Mouse (Mus musculus): Measurements from ENCODE around the gene Gm11444. TPM values are rescaled to one million over a fixed set of nuclear protein-coding genes. Genes with fewer than 3 reads are reported as not detected.

The Gm11444 gene
- polyA plus RNA-seq, 1 experiment from 2014 or later, result not detected

DNA sequence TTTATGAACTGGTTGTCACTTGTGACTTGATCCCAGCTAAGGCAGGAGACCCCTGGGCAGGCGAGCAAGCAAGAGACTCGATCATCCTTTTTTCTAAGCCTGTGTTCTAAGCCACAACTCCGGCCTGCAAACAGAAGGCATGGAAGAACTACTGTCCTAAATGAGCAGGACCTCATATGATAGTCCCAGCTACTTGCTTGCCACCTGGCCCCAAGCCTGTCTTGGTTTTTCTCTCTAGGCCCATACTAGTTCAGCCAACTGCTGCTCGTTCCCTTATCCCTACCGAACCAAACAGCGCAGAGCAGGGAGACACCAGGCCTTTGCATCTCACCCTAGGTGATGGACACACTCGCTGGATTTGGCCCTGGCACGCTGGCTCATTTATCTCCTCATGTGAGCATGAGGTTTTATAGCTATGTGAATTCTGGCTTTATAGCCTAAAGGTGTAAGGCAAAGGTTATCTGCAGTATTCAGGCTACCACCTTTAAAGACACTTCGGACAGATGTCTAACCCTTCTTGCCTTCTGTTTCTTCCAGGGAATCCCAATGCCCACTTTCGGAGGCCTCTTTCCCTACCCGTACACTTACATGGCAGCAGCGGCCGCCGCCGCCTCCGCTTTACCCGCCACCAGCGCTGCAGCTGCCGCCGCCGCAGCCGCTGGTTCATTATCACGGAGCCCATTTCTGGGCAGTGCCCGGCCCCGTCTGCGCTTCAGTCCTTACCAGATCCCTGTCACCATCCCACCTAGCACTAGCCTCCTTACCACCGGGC, 9.9 kb downstream of the Gm11444 start:
- 28% methylated on average over 27 of the region's 27 CpGs for WGBS
- Histone ChIP-seq H3K4me2 (peak overlapping the region; percentile 88), H3K27ac (replicated peaks) (0 out of 2 replicates have a peak overlapping the region, but pooled peaks have one; percentile 20), H3K9me3 (no peaks in the 10 kb centered on the region), H3K27me3 (replicated peaks) (peaks cover 82% of the 10 kb centered on the region), H3K9ac (peak overlapping the region; percentile 90), H3K4me3 (peak overlapping the region; percentile 73), H3K4me1 (peaks cover 59% of the 10 kb centered on the region), H3K36me3 (no peaks in the 10 kb centered on the region)
- no peak for ATAC-seq (ENCODE audit: extremely low read depth, insufficient number of reproducible peaks, low FRiP score, low TSS enrichment)

DNA sequence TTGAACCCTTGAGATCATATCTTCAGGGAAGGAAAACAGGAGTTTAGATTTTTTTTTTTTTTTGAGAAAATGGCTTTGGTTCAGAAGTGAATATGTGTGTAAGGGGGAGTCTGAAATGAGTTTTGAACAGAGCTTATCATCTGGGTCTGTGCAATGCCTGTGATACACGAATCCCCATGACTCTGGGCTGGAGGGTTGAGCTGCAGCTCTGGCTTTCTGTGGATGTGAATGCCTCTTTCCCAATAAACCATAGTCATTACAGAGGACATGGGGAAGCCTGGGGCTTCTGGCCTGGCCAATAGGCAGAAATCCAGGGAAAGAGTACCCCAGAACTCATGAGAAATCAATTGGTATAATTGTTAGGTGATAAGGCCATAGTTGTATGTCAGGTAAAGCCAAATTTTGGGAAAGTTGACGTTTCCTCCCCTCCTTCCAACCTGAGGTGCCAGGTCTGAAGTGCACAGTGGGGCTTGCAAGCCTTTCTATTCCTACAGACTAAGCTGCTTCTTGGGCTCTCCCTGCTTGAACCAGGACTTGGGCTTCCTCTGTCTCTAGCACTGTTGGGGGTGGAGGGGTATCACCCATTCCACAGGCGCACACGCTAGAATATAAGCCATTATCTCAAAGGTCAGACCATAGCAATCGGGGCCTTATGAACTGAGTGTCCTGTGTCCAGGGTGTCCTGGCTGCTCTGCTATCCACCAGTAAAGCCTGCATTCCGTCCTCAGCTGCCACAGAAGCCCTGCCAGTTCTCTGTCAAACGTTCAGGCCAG, 10.7 kb downstream of the Gm11444 start:
- H3K27me3 ChIP-seq (replicated peaks), result peaks cover 85% of the 10 kb centered on the region
- 0 out of 2 replicates have a peak overlapping the region, but pooled peaks have one; percentile 20 for H3K27ac ChIP-seq (replicated peaks)
- peaks cover 55% of the 10 kb centered on the region for H3K4me1 ChIP-seq
- H3K36me3 ChIP-seq, result no peaks in the 10 kb centered on the region
- peak overlapping the region; percentile 90 for H3K9ac ChIP-seq
- peak overlapping the region; percentile 88 for H3K4me2 ChIP-seq
- 27% methylated on average over 7 of the region's 7 CpGs for WGBS
- peak overlapping the region; percentile 73 for H3K4me3 ChIP-seq
- no peak for ATAC-seq (ENCODE audit: extremely low read depth, insufficient number of reproducible peaks, low FRiP score, low TSS enrichment)
- no peaks in the 10 kb centered on the region for H3K9me3 ChIP-seq

DNA sequence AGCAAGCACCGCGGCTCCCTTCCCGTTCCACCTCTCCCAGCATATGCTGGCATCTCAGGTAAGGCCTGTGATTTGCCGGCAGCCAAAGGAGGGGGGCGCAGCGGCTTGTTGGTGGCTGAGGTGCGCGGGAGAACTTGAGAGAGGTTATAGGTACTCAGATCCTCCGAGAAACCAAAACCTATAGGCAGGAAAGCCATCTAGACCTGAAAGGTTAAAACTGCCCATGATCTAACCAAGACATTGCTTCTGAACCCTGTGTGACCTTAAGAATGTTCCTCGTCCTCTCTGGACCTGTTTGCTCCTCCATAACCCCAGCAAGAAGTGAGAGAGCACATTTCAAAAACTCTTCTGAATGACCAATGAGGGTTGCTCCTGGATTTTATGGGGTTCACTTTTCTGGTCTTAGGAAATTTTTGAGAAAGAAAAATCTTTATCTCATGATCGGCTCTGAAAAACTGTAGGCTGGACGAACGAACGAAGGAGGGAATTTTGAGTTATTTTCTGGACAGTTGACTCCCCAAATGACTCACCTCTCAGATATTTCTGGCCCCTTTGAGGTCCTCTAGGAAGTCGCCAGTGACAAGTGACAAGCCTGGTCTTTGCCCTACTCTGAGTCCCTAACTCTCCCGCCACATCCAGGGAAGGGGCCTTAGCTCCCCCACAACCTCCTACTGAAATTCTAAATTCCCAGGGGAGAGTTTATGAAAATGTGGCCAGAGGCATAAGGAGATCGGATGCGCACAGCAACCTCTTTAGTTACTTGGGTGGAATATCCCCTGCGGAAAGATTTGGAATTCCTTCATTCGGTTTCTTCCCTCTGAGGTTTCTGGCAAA, 11.5 kb downstream of the Gm11444 start:
- H3K4me1 ChIP-seq, result peaks cover 52% of the 10 kb centered on the region
- peak overlapping the region; percentile 73 for H3K4me3 ChIP-seq
- WGBS, result 17% methylated on average over 20 of the region's 20 CpGs
- H3K27ac ChIP-seq (replicated peaks), result peak overlapping the region; percentile 40
- peak overlapping the region; percentile 90 for H3K9ac ChIP-seq
- ATAC-seq (ENCODE audit: extremely low read depth, insufficient number of reproducible peaks, low FRiP score, low TSS enrichment), result no peak
- H3K9me3 ChIP-seq, result no peaks in the 10 kb centered on the region
- H3K27me3 ChIP-seq (replicated peaks), result peaks cover 93% of the 10 kb centered on the region
- H3K36me3 ChIP-seq, result no peaks in the 10 kb centered on the region
- peak overlapping the region; percentile 88 for H3K4me2 ChIP-seq

DNA sequence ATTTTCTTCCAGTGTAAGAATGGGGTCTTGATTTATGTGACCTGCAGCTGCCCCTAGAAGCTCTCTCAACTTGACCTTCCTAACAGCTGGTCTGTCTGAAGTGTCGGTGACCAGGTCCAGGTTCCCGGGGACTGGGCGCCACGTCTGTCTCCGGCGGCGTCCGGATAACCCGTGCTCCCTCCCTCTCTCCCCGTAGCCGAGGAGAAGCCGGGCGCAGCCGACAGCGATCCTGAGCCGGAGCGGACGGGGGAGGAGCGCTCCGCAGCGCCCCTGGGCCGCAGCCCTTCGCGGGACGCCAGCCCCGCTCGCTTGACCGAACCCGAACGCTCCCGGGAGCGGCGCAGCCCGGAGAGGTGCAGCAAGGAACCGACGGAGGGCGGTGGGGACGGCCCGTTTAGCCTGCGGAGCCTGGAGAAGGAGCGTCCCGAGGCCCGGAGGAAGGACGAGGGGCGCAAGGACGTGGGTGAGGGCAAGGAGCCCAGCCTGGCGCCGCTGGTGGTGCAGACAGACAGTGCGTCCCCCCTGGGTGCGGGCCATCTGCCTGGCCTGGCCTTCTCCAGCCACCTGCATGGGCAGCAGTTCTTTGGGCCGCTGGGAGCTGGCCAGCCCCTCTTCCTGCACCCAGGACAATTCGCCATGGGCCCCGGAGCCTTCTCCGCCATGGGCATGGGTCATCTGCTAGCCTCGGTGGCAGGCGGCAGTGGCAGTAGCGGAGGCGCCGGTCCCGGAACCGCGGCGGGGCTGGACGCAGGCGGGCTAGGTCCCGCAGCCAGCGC, 12.3 kb downstream of the Gm11444 start:
- Histone ChIP-seq H3K36me3 (no peaks in the 10 kb centered on the region), H3K4me1 (peaks cover 45% of the 10 kb centered on the region), H3K9ac (peak overlapping the region; percentile 90), H3K4me2 (peak overlapping the region; percentile 88), H3K4me3 (peak overlapping the region; percentile 73), H3K27me3 (replicated peaks) (peaks cover 96% of the 10 kb centered on the region), H3K27ac (replicated peaks) (peak overlapping the region; percentile 40), H3K9me3 (no peaks in the 10 kb centered on the region)
- ATAC-seq (ENCODE audit: extremely low read depth, insufficient number of reproducible peaks, low FRiP score, low TSS enrichment), result no peak
- WGBS, result 3% methylated on average over 63 of the region's 67 CpGs

DNA sequence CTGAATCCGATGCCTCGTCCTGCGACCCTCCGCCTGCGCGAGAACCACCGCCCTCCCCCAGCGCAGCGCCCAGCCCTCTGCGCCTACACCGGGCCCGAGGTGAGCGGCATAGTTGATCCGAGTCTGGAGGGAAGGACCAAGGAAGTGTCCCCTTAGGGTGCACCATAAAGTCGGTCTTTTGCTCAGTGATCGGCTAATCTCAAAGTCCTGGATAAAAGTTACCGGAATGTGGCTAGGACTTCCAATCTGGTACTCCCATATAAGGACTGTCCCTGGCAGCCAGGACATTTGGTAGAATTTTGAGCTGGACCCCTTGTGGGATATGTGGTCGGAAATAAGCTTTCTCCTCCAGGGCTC, 12.9 kb downstream of the Gm11444 start:
- H3K27me3 ChIP-seq (replicated peaks), result peaks cover 96% of the 10 kb centered on the region
- peak overlapping the region; percentile 90 for H3K9ac ChIP-seq
- H3K4me2 ChIP-seq, result peak overlapping the region; percentile 88
- no peak overlapping the region; the same call in 1 of the 2 replicates for H3K27ac ChIP-seq (replicated peaks)
- no peaks in the 10 kb centered on the region for H3K36me3 ChIP-seq
- H3K4me3 ChIP-seq, result peak overlapping the region; percentile 73
- H3K4me1 ChIP-seq, result peaks cover 44% of the 10 kb centered on the region
- no peak for ATAC-seq (ENCODE audit: extremely low read depth, insufficient number of reproducible peaks, low FRiP score, low TSS enrichment)
- H3K9me3 ChIP-seq, result no peaks in the 10 kb centered on the region
- WGBS, result 3% methylated on average over 18 of the region's 18 CpGs

DNA sequence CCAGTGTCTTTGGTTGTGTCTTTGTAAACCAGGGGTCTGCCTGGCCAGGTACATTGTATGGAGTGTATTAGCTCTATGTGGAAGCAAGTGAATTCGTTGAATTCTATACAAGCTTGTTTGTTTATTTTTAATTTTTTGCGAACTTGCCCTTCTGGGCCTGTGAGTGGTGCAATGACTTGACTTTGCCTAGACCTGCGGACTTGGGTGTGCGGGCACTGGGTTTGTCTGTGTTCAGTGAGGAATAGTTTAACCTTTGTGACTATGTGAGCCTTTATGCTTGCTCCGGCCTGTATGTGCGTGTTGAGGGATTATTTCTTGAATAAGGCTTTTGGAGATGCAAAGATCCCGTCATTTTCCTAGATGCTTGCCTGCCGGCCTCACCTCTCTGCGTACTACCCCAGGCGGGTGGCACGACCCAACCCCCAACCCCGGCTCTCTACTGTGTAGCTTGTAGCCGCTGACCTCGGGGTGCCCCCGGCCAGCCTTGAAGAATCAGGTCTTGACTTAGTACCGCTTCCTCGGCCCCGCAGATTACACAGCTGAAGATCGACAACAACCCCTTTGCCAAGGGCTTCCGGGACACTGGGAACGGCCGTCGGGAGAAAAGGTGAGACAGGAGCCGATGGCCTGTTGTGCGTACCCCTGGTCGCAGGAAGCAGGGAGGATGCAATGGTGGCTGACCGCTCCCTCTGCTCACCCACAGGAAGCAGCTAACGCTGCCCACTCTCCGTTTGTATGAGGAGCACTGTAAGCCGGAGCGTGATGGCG, 13.4 kb downstream of the Gm11444 start:
- Histone ChIP-seq H3K36me3 (no peaks in the 10 kb centered on the region), H3K4me1 (peaks cover 46% of the 10 kb centered on the region), H3K27ac (replicated peaks) (no peak overlapping the region; the same call in 1 of the 2 replicates), H3K4me3 (peak overlapping the region; percentile 73), H3K9ac (peak overlapping the region; percentile 90), H3K27me3 (replicated peaks) (peaks cover 96% of the 10 kb centered on the region), H3K9me3 (no peaks in the 10 kb centered on the region), H3K4me2 (peak overlapping the region; percentile 88)
- 10% methylated on average over 32 of the region's 32 CpGs for WGBS
- ATAC-seq (ENCODE audit: extremely low read depth, insufficient number of reproducible peaks, low FRiP score, low TSS enrichment), result no peak

DNA sequence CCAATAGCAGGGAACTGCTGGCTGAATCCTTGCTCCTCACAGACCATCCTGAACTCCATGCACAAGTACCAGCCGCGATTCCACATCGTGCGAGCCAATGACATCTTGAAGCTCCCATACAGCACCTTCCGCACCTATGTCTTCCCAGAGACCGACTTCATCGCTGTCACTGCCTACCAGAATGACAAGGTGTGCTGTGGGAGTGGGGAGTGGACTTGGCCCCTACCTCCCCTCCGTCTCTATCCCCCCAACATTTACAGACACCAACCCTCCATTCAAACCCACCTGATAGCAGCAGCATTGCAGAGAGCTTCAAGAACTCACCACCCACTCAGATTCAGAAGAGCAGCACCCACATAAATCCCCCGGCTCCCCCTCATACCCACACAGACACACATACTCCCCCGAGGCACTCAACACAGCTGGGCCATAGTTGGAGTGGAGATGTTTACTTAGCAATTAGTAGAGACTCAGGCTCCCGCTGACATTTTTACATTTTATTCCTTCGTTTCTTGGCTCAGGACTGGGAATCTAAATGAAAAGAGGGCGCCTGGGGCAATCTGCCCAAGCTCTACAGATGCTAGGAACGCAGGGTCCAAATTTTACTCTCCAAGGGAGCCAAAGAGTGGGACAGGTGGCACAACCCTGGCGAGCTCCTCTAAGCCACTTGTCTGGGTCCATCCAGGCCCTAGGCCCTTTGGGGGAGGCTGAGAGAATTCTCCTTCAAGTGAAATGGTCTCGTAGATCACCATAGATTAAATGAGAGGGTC, 14.2 kb downstream of the Gm11444 start:
- no peaks in the 10 kb centered on the region for H3K9me3 ChIP-seq
- peak overlapping the region; percentile 14; the same call in 1 of the 2 replicates for H3K27ac ChIP-seq (replicated peaks)
- H3K36me3 ChIP-seq, result no peaks in the 10 kb centered on the region
- peaks cover 46% of the 10 kb centered on the region for H3K4me1 ChIP-seq
- peaks cover 97% of the 10 kb centered on the region for H3K27me3 ChIP-seq (replicated peaks)
- 30% methylated on average over 16 of the region's 16 CpGs for WGBS
- ATAC-seq (ENCODE audit: extremely low read depth, insufficient number of reproducible peaks, low FRiP score, low TSS enrichment), result no peak
- H3K4me2 ChIP-seq, result peak overlapping the region; percentile 88
- peak overlapping the region; percentile 90 for H3K9ac ChIP-seq
- peak overlapping the region; percentile 73 for H3K4me3 ChIP-seq

DNA sequence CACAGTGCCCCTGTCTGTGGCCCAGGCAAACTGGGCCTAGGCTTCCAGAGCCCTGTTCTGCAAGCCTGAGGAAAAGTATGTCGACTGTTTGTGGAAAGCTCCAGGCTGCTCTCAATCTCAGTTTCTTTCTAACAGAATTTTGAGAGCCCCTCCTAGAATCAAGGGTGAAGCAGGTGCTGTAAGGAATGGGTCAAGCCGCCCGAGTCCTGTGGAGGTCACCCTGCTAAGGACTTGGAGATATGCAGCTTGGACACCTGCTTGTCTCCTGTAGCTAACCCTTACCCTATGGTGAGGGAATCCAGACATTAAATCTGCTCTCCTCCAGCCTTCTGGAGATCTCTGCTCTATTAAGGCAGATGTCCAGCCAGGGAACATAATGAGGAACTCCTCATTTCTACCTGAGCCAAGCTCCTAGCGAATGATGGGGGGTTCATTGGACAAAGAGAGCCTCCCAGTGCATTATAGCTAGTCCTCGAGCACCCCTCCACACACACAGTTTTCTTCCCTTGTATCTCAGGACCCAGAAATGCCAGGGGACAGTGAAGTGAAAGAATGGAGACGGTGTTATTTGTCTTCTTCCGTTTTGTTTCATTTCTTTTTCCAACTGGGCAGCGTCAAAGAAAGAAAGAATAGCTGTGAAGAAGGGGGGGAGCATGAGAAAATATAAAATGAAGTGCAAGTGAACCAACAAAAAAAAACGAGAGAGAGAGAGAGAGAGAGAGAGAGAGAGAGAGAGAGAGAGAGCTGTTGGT, 15.0 kb downstream of the Gm11444 start:
- ATAC-seq (ENCODE audit: extremely low read depth, insufficient number of reproducible peaks, low FRiP score, low TSS enrichment), result no peak

DNA sequence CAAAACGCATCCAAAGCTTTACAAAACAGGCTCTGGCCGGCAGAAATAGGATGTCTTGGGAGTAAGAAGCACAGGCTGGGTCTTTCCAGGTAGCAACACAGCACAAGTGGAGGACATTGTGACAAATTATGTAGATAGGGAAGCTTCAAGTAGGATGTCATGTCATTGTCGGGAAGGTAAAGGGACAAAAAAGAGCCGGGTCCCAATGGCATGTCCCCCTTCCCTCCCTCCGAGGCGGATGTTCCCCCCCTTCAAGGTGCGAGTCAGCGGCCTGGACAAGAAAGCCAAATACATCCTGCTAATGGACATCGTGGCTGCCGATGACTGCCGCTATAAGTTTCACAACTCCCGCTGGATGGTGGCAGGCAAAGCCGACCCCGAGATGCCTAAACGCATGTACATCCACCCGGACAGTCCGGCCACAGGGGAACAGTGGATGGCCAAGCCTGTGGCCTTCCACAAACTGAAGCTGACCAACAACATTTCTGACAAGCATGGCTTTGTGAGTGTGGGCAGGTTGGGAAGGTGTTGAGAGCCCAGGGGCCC, 15.7 kb downstream of the Gm11444 start:
- no peak for ATAC-seq (ENCODE audit: extremely low read depth, insufficient number of reproducible peaks, low FRiP score, low TSS enrichment)
- H3K27ac ChIP-seq (replicated peaks), result peak overlapping the region; percentile 36
- H3K27me3 ChIP-seq (replicated peaks), result peaks cover 97% of the 10 kb centered on the region
- 20% methylated on average over 17 of the region's 17 CpGs for WGBS
- no peaks in the 10 kb centered on the region for H3K36me3 ChIP-seq
- no peaks in the 10 kb centered on the region for H3K9me3 ChIP-seq
- peak overlapping the region; percentile 88 for H3K4me2 ChIP-seq
- H3K9ac ChIP-seq, result peak overlapping the region; percentile 90
- peak overlapping the region; percentile 73 for H3K4me3 ChIP-seq
- H3K4me1 ChIP-seq, result peaks cover 52% of the 10 kb centered on the region

More for the DNA sequence above, 15.0 kb downstream of the Gm11444 start:
- Histone ChIP-seq H3K27ac (replicated peaks) (peak overlapping the region; percentile 36; the same call in 1 of the 2 replicates), H3K36me3 (no peaks in the 10 kb centered on the region), H3K4me2 (peak overlapping the region; percentile 88), H3K4me1 (peaks cover 46% of the 10 kb centered on the region), H3K9me3 (no peaks in the 10 kb centered on the region), H3K4me3 (peak overlapping the region; percentile 73), H3K27me3 (replicated peaks) (peaks cover 97% of the 10 kb centered on the region), H3K9ac (peak overlapping the region; percentile 90)
- 31% methylated on average over 9 of the region's 9 CpGs for WGBS

Measured in heart, embryonic 13.5 days (tissue).